Mouse (Mus musculus): ENCODE measurements around the gene Tmem247. TPM values are rescaled to one million over a fixed set of nuclear protein-coding genes. Genes with fewer than 3 reads are reported as not detected.

Tmem247 gene
- polyA plus RNA-seq, 1 experiment, result 3.3 TPM

DNA sequence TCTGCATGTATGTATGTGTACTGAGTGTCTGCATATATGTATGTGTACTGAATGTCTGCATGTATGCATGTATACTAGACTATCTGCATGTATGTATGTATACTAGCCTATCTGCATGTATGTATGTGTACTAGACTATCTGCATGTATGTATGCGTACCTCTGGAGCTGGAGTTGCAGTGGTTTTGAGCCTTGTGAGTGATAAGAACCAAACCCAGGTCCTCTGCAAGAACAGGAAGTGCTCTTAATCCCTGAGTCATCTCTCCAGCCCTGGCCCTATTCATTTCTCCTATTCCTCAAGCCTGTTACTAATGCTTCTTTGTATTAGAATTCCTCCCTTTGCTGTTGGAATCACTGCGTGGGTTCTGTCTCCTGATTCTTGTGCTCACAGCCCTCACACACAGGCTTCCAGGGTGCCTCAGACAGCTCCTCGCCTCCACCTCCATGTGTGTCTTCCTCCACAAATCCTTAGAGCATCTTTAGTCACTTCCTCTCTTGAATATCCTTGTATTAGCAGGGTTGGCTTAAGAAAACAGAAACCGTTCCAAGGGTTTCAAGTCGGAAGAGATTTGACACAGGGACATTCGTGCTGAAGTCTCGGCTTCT is 4.0 kb upstream of the Tmem247 start:
- no peak for DNase-seq (ENCODE audit: low read depth)

DNA sequence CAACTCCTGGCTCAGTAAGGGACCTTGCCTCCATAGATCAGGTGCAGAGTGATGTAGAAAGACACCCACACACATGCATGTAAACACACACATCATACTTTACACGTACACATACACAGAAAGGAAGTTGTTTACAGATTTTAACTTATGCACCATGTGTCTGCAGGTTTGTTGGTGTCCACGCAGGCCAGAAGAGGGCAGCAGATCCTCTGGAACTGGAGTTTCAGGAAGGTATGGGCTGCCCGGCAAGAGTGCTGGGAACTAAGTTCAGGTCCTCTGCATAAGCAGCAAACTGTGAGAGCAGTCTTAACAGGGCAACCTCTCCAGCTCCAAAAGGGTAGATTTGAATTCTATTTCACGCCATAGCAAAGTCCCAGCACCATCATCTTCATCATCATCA is 1.6 kb upstream of the Tmem247 start:
- DNase-seq (ENCODE audit: low read depth), result no peak

DNA sequence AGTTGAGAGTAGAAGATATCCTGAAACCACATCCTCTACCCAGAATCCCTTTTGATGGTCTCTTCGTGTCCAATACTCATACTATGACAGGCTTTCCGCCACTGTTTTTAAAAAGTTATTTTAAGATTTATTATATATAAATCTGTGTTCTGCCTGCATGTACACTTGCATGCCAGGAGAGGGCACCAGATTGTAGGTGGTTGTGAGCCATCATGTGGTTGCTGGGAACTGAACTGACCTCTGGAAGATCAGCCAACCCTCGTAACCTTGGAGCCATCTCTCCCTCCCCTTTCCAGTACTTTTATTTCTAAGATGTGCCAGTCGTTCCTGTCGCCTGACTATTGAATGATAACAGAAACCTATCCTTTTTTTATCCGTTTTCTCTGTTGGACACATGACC is 1.6 kb downstream of the Tmem247 start:
- no peak for DNase-seq (ENCODE audit: low read depth)

DNA sequence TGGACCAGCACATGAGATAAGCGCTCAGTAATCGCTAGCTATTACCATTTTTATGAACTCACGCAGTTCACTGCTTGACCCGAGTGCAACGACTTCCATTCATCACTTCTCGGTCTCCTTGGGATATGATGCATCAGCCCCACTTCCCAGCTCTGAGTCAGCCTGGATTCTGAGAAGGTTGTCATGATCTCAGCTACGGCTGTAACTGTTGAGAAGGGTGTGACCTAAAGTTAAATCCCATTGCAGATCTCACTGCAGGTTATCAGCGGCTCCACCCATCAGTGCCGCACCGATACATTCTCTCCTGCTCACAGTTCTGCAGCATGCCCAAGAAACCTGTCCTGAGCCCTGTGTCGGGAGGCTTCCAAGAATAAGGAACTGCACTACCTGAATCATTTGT is 2.6 kb downstream of the Tmem247 start:
- no peak for DNase-seq (ENCODE audit: low read depth)

DNA sequence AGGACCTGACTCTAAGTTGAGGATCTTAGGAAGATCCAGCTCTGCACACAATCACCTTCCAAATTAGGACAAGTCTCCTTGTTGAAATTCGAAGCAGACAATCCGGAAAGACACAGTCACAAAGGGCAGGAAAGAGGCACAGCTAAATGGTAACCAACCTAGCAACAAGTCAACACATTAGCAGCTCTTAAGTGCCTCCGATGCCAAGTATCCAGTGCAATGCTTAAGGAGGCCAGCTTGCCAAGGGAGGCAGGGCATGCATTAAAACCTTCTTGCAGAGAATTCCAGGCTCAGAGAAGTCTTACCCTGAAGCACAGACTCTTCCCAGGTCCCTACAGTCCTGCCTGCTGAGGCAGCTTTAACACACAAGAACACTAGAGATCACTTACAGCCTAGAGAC is 7.5 kb downstream of the Tmem247 start:
- DNase-seq (ENCODE audit: low read depth), result no peak

DNA sequence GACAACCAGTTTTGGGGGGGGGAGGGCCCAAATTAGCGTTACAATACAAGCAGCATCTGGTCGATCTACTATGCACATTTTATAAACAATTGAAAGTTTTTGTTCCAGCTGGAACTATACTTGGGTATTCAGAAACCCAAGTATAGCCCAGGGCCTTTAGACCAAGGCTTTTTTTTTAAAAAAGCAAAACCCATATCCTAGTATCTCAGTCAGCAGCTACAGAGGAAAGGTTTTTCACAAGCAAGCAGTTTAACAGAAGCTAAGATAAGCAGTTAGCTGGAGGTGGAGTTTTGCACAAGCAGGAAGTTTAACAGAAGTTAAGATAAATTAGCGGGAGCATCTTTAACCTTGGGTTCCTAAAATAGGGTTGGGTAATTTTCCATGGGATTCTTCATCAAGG is 9.7 kb downstream of the Tmem247 start:
- no peak for DNase-seq (ENCODE audit: low read depth)

DNA sequence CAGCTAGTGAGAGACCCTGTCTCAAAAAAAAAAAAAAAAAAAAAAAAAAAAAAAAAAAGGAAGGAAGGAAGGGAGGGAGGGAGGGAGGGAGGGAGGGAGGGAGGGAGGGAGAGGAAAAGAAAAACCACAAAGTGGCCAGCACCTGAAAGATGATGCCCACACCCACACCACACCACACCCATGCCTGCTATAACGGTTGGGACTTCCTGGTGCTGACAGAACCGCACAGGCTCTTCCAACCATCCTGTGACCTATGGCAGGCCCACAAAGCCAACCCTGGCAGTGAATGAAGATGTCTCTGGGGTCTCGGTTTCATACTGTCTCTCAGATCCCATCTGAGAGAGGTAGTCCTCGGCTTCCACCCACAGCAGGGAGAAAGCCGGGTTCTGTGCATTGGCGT is 12.2 kb downstream of the Tmem247 start:
- no peak for DNase-seq (ENCODE audit: low read depth)

DNA sequence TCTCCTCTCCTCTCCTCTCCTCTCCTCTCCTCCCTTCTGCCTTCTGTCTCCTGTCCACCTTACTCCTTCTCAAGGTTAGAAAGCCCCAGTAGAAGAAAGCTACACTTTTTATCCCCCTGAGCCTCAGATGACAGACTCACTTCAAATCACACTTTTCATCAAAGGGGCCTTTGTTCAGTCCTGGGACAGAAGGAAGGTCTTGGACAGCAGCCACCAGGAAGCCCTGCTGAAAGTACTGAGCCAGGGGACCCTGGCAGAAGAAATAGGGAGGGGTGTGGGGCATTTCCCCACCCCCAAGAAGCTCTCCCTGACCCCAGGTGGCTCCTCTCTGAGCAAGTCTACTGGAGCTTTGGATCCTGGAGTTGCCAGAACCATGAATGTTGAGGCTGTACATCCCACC is 12.8 kb downstream of the Tmem247 start:
- no peak for DNase-seq (ENCODE audit: low read depth)

DNA sequence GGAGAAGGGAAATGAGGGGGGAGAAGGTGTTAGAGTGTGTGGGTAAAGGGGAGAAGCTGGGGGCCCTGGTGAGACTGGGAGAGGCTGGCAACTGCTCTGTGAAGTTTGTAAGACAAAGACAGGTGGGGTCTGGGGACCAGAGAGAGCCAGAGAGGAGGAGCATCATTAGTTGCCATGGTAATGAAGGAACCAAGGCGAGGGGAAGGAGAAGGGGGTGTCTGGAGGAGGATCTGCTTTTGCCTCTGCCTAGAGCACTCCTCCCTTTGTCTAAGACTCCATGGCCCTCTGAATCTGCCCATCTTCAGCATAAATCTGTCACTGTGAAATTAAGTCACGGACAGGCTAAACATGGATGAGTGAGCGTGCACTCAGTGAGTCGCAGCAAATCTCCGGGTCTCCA is 15.7 kb downstream of the Tmem247 start:
- no peak for DNase-seq (ENCODE audit: low read depth)

DNA sequence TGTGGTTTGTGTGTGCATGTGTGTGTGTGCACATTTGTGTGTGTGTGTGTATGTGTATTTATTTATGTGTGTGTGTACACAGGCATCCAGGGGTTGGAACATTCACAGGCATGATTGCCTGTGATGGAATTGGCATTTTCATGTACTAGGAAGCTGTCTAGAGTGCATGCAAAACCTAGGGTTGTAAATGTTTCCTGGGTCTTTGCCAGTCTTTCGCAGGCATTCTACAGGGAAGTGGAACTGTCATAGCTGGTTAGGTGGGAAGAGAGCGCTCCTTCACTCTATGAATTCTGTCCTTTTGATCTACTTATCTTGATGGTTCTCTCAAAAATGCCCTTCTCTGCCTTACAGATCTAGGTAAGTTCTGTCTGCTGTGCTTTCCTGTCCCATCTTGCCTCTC is 19.9 kb downstream of the Tmem247 start:
- no peak for DNase-seq (ENCODE audit: low read depth)

DNA sequence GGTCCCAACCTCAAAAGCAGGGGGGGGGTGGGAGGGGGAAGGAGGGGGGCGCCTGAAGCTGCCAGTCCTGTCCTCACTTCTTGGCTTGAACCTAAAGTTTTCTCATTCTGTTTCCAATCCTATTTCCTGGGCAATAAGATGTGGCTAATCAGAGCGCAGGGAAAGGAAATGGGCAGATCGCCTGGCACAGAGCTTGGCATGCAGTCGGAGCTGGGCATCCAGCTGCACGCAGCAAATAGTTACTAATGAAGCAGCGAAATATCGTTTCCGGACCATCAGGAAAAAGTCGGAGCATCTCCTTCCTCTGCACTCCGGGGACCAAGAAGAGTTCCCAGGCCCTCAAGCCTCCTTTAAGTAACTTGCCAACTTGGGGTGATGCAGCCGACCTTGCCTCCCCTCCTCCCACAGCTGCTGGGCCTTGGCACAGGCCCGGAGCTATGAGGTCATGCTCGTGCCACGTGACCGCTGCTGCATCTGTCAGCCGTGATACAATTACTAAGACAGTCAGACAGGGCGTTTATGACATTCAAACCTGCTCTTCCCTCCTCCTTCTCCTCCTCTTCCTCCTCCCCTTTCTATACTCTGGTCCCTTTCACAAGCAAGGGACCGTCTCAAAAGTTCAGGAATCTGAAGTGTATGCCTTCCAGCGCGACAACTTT is 20.5 kb downstream of the Tmem247 start:
- no peak for DNase-seq (ENCODE audit: low read depth)

DNA sequence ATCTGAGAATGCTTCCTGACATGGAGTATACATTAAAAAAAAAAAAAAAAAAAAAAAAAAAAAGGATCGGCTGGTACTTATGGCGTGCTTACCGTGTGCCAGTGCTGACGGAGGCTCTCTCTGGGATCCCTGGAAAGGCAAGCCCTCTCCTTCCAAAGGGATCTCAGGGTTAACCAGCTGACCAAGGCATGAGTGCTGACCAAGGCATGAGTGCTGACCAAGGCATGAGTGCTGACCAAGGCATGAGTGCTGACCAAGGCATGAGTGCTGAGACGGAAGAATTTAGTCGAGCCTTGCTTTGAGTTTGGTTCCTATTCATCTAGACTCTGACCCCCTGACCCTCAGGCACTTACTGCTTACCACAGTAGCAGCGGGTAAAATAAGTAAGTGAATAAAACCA is 21.5 kb downstream of the Tmem247 start:
- DNase-seq (ENCODE audit: low read depth), result no peak

DNA sequence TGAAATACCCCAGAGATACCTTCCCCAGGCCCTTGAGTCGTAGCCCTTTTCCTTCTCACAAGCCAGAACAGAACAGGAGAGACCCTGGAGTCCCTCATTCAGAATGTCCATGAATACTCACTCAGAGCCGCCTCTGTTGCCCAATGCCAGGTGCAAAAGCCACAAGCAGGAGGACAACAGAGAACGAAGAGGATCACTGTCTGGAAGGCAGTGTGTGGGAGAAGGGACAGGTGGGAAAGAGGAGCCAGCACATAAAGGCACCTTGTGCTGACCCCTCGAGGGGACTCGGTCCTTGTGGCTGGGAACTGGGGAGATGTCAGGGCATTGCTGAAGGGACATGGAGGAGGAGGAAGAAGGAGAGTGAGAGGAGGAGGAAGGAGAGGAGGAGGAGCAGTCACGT is 25.0 kb downstream of the Tmem247 start:
- DNase-seq (ENCODE audit: low read depth), result no peak

DNA sequence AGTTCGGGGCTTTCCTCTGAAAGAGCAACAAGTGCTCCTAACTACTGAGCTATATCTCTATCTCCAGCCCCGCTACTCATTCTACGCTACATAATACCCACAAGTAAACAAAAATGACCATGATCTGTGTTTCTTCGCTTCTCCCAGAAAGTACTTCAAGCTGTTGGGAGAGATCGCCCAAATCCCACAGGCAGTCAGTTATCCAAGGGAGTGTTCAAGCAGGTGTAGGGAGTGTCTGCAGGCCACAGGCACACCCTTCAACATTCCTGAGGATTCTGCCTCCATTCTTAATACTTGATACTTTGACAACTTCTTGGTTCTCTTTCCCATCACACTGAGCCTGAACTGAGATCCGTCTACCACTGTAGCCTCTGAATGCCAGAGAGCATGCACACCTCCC is 26.0 kb downstream of the Tmem247 start:
- no peak for DNase-seq (ENCODE audit: low read depth)

DNA sequence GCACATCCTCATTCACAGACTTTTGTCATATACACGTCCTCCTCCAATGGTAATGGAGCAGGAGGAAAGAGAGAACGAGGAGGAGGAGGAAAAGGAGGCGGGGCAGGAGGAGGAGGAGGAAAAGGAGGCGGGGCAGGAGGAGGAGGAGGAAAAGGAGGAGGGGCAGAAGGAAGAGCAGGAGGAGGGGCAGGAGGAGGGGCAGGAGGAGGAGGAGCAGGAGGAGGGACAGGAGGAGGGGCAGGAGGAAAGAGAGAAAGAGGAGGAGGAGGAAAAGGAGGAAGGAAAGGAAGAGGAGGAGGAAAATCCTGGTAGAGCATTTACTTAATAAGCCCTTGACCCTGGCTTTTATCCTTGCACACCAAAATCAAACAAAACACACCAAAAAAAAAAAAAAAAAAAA is 28.9 kb downstream of the Tmem247 start:
- no peak for DNase-seq (ENCODE audit: low read depth)

DNA sequence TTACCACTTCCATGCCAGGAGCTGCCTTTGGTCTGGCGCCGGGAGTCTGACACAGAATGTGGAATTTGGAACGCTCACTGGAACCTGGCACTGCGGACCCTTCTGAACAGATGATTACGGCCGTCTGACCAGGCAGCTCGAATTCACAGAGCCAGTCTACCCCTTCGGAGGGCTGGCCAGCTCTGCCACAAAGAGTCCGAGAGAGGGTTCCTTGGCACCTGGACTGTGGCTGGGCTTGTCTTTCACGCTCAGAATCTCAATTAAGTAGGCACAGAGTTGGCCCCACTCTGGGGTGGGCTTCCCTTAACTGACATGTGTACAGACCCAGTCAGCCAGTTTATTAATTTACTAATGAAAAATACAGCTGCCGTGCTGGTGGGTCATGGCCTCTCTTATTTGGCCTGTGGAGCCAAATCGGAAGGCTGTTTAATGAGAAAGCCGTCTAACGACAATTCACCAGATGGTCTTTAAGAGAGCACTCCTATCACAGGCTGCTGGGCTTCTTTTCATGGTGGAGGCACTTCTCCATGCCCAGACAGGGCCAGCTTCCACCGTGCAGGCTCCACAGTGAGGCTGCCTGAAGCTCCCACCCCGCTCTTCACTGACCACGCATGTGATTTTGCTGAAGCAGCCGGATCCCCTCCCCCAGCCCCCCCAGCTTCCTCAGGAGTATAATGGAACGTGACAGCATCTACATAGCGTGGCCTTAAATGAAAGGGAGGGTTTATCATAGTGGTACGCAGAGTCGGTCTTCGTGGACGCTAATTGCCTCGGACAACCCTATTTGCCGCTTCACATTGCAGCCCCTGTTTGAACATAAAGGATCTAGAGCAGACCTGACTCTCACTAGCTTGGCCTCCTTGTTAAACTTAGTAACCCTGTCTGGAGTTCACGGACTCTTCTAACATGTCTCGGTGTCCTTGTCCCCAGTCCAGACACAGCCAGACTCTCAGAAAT is 31.0 kb downstream of the Tmem247 start, which contains the start of gene Atp6v1e2:
Gene Atp6v1e2, minus strand, starts transcription at position 58 of the 957 bp plus-strand sequence.
- no peak for DNase-seq (ENCODE audit: low read depth)

DNA sequence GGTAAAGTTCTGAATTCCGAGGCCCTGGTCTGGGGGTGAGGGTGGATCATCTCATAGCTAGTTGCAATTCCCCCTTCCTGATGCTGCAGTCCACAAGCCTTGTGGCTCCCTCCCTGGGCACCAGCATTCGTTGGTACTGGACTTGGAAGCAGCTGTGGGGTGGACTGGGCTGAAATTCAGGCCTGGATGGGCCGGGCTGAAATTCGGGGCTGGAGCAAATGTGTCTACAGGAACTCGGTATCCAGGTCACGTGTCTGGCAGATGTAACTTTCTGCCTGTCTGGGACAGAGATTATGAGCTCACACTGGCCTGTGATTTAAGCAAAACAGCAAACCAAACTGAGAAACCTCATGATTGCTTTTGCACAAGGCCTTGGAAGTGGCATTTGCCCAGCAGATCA is 31.7 kb downstream of the Tmem247 start:
- DNase-seq (ENCODE audit: low read depth), result no peak

DNA sequence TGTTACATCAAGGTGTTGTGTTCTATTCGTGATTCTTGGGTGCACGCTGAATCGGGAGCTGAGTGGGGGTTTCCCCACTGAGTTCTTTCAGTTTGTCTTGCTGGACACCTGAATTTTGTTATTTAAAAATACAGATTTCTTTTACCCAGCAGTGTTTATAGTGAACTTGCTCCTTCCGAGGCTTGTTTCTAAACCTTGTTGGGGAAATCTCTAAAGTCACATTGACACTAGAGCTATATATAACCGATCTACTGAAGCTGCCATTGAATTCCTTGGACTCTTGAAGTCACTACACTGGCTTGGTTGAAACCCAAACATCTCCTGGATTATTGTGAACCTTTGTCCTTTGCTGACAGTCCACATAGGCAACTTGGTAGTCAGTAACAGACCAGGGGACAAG is 40.1 kb downstream of the Tmem247 start:
- no peak for DNase-seq (ENCODE audit: low read depth)

DNA sequence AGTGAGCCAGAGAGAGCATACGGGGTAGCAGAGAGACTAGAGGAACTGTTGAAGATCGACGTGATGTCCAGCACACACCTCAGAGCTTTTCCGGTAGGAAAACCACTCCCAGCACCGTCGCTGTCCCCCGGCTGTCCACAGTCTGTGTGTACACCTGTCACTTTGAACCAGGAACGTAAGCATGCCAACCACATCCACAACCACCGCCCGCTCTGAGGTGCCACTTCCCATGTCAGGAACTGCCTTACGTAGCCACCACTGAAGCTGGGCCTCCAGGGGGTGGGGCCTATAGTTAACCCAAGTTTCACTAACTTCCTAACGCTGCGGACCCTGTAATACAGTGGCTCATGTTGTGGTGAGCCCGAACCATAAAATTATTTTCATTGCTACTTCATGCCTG is 40.8 kb downstream of the Tmem247 start:
- no peak for DNase-seq (ENCODE audit: low read depth)

DNA sequence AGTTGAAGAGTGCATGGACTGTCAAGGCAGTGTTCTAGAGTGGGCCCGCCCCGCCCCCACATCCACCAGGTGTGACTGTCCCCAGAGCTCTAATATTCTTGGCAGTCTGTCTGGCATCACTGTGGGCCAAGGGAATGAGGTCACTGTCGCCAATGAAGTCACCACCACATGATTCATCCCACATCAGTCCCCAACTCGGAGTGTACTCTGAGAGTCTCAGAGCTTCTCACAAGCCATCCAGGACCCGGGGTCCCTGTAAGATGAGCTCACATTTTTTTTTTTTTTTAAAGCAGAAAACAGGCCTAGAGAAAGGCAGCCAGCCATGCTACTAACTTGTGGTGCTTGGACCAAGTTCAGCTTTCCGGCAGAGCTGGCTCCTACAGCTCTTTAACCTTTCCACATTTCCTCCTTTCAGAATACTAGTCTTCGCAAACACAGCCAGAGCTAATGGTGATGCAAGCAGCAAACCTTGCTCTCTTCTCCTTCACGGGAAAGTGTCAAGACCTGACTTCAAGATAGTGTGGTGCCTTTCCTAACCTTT is 44.2 kb downstream of the Tmem247 start:
- no peak for DNase-seq (ENCODE audit: low read depth)

DNA sequence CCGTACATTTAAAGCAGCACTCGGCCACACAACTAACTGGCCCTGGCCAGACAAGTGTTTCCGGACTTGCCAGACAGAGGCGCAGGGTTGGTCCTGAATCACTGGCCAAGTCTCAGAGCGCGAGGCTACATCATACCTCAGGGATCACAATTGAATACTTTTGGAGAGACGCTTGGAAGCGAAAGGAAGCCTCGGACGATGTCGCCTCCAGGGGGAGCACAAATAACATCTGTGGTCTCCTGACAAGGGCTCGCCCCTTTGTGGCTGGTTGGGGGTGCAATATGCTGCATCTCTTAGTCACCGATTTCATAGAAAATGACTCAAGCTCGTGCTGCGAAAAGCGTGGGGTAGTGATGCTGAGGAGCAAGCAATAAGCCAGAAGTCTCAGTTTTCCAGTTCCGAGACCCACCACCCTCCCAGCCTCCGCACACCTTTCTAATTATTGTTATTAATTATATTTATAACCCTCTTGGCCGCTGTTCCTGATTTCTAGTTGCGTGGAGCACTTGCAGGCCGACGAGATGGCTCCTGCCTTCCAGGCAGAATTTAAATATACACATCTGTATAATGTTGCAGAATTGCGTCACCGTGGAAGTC is 45.2 kb downstream of the Tmem247 start:
- DNase-seq (ENCODE audit: low read depth), result no peak
